Mouse (Mus musculus) left cerebral cortex, postnatal 14 days (tissue): Measurements from ENCODE around the gene Scimp. TPM values are rescaled to one million over a fixed set of nuclear protein-coding genes. Genes with fewer than 3 reads are reported as not detected.

Experiments used
- DNase-seq, 2 experiments: peaks; one replicate each; pipeline ENCODE4 v3.0.0; 2021 to 2022; ENCODE audit warnings: low spot score in 2 of 2, mixed read lengths in 1 of 2
- intact Hi-C: fragments of 180-260 bp; cut with DNase I; formaldehyde crosslinking; loops from one replicate; pipeline ENCODE4 v1.15.1; 2025
- total RNA-seq, 2 experiments: library from RNA; stranded (reverse); gene quantifications; 2 replicates each; pipeline ENCODE4 v1.2.3; 2021

The Scimp gene
- total RNA-seq, 2 experiments from 2014 or later = not detected

GRCm38 (mm10) chr11:70815498-70816078 is 3.2 kb upstream of the Scimp start:
- intact Hi-C loops = loop anchor here (1.0 kb wide), 1 partner anchor 37 kb away; no protein-coding TSS in a partner anchor
- peak; percentile 74 to 77 for DNase-seq

GRCm38 (mm10) chr11:70815071-70815470 is 2.7 kb upstream of the Scimp start:
- no peak for DNase-seq
- intact Hi-C loops = loop anchor here (1.0 kb wide), 1 partner anchor 37 kb away; no protein-coding TSS in a partner anchor

DNA sequence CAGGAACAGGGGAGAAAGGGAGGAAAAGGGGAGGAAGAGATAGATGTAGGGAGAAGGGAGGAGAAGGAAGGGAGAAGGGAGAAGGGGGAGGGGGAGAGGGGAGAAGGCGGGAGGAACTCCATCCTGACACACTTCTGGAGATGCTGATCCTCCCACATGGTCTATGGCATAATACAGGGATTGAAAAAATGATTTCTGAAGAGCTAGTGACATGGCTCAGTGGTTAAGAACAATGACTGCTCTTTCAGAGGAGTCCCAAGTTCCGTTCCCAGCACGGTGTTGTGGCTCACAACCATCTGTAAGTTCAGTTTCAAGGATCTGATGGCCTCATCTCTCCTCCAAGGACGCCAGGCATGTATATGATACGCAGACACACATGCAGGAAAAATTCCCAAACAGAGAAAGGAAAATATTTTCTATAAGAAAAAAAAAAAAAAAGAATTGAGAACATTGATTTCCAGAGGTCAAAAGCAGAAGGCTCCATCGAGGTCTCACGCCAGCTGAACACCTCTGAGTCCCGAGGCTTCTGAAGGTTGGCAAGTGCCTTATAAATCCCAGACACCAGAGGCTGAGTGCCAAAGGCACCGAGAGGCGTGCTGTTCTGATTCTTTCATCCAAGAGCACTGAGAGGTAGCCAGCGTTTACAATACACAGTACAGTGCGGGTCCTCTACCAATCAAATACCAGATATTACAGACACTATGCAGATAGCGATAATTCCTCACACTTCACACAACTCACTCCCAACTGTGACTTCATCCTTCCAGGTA is 730 bp downstream of the Scimp start:
- no peak for DNase-seq
- intact Hi-C loops = no loop called here

DNA sequence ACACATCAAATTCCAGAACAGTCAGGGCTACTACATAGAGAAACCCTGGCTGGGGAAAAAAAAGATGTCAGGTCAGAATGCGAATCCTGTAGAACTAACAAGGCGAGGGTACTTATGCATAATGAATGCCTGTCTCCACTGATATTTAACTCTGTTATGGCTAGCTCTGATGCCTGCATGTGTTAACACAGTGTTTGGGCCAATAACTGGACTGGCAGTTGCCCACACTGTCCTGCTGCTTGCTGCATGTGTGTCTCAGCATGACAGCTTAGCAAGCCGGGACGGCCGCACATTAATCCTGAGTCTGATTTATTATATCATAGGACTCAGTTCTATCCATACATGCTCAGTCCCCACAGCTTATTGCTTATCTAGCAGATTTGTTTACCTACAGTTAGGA is 1.3 kb downstream of the Scimp start:
- DNase-seq = no peak
- intact Hi-C loops = no loop called here

GRCm38 (mm10) chr11:70809011-70809410 is 3.4 kb downstream of the Scimp start:
- intact Hi-C loops = no loop called here
- DNase-seq = no peak

- no peak for DNase-seq
Measured at GRCm38 (mm10) chr11:70808101-70808500, 4.3 kb downstream of the Scimp start.

DNA sequence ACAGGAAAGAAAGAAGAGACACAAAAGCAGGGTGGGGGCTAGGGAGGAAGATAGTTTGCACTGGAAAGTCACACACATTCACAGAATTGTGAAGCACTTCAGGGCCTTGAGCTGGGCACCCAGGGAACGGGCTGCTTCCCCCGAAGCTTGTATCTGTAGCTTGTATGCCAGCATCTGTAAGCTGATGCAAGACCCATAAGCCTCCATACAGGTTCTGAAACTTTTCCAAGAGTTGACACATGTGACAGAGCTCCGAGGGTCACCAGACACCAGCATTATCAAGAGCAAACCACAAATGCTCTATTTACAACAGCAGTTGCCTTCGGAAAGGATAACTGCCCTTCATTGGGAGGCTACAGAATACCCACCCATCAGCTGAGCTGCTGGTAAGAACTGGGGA is 4.8 kb downstream of the Scimp start:
- intact Hi-C loops = no loop called here

More at GRCm38 (mm10) chr11:70808101-70808500, 4.3 kb downstream of the Scimp start:
- intact Hi-C loops = no loop called here

DNA sequence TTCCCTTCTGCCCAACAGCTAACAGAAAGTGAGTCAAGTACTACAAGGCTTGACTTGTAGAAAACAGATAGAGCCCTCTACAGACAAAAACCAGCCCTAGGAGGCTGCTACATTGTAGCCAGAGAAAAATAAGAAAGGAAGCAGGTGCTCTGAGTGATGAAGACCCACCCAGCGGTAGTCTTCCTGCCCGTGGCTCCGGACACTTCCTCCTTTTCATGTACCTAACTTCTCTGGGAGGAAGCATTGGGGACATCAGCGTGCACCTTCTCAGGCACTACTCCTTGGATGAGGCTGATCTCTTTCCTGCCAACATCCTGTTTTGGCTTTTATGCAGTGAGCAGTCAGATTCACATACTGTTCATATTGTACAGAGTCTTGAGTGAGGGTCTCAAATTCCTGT is 5.7 kb downstream of the Scimp start:
- intact Hi-C loops = no loop called here
- DNase-seq = no peak

More for the DNA sequence above, 4.8 kb downstream of the Scimp start:
- DNase-seq = no peak

- intact Hi-C loops = no loop called here
- DNase-seq = no peak
Measured at GRCm38 (mm10) chr11:70805641-70806175, 6.7 kb downstream of the Scimp start.

DNA sequence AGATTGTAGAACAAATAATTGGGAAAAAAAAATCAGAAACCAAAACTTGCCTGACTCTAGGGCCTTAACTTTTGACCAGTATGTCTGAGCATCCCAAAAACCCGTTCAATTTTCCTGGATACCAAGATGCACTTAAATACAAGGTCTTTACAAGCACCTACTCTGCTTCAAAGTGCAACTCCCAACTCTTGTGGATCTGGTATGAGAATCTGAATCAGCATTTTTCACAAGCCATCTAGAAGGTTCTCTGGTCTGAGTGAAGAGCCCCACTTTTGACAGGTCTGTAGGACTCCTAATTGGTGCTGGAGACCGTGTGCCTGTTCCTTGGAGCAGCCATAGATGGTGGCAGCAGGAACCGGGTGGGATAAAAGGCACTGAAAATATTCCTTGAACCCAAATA is 8.0 kb downstream of the Scimp start:
- no peak for DNase-seq
- intact Hi-C loops = no loop called here

GRCm38 (mm10) chr11:70803711-70804200 is 8.6 kb downstream of the Scimp start:
- DNase-seq = no peak
- intact Hi-C loops = no loop called here

- intact Hi-C loops = no loop called here
- DNase-seq = no peak
Measured at GRCm38 (mm10) chr11:70802865-70803261, 9.5 kb downstream of the Scimp start.

DNA sequence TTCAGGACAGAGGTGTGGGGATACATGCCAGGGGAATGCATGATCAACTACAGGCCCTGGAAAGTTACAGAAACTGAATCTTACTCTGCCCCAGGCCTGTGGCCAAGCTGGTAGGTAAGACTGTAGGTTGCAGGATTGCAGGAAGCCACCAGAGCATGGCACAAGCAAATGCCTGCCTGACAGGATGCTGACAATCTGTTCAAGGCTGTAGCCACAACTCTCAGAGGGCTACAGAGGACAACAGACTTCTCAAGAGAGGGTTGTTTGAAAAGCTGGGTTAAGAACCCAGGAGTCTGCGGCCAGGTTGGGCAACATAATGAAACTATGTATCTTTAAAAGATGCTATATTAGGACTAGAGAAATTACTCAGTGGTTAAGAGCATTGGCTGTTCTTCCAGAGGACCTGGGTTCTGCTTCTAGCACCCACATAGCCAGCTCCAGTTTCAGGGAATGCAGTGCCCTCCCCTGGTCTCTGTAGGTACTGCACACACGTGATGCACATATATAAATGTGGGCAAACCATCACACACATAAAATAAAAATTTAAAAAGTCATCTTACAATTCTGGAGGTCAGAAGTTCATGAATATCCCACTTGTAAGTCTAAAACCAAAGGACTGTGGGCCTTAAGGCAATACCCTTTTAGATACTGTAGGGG is 10.1 kb downstream of the Scimp start:
- DNase-seq = no peak
- intact Hi-C loops = no loop called here

DNA sequence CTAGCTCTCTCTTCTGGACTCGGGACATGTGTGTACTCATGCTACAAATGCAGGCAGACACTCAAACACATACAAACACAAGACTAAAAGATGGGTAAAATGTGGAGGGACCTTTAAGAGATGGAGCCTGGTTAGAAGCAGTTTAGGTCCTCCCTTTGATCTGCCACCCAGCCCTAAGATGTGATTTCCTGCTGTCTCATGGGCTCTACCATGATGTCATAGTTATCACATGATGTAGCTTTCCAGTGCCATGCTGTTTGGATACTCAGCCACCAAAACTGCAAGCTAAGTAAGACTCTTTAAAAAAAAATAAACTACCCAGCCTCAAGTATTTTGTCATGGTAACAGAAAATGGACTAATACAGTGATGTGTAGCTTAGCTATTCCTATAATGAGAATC is 20.0 kb downstream of the Scimp start:
- DNase-seq = no peak
- intact Hi-C loops = no loop called here

GRCm38 (mm10) chr11:70791676-70792075 is 20.7 kb downstream of the Scimp start:
- intact Hi-C loops = no loop called here
- DNase-seq = no peak

DNA sequence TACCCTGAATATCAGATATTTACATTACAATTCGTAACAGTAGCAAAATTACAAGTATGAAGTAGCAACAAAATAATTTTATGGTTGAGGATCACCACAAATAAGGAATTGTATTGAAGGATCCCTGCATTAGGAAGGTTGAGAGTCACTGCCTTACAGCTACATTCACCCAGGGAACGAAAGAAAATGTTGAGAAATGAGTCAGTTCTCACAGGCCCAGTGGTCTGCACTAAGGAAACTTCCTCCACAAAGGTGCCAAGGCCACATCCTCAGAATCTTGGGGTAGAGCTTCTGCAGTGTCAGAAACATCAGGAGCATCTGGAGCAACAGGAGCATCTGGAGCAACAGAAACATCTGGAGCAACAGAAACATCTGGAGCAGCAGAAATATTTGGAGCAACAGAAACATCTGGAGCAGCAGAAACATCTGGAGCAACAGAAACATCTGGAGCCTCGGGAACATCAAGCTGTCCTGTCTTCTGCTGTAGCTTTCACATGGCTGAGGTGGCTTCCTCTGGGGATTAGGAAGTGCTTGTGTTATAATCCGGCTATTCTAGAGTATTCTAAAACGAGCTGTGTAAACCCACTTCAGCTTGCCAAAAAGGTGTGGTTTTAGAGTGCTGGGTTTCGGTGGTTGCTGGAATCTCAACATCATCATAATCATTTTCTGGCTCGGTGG is 21.4 kb downstream of the Scimp start:
- intact Hi-C loops = no loop called here
- no peak for DNase-seq

DNA sequence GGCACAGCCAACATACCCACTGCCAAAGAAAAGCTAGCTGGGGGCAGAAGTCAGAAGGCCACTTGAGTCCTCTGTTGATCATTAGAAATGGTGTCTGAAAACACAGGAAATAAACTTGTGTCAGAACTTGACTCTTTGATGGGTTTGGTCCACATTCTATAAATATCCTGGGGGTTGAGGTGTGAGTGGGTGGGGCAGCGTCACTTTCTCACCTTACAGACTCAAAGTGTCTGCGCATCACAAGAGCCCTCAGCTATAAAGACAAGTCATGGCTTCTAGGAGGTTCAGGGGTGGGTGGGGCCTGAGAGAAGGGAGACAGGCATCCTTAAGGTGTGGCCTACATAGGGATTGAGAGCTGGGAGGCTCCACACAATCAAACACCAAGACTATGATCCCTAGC is 22.0 kb downstream of the Scimp start:
- no peak for DNase-seq
- intact Hi-C loops = no loop called here

DNA sequence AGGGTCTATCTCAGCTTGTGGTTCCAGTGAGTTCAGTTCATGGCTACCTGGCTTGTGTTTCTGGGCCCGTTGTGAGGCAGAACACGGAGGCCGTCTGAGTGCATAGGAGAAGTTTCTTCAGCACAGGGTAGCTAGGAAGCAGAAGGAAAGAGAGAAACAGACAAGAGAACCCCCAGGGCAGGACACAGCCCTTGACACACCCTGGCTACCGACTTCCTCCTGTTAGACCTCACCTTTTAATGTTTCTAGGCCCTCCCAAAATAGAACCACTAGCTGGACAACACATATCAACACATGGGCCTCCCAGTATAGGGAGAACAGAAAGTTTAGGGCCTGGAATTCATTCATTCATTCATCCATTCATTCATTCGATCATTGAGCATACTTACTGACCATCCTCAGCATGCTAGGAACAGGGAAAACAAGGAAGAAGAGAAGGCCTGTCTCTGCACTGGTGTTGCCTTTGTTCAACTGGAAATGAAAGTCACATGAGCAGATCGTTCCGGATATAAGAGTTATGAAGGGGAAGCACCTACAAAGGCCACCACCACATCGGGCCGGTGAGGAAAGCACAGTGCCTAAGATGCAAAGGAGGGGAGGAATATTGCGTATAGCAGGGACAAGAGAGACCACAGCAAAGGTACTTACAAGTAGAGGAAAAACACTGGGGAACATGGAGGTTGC is 23.3 kb downstream of the Scimp start:
- intact Hi-C loops = no loop called here
- no peak for DNase-seq

GRCm38 (mm10) chr11:70787052-70787451 is 25.3 kb downstream of the Scimp start:
- intact Hi-C loops = no loop called here
- DNase-seq = no peak
